Mouse (Mus musculus) right cerebral cortex, postnatal 36 days (tissue): ENCODE measurements around the gene Myl6b.

Experiments used
- DNase-seq, 2 experiments: peaks; one replicate each; pipeline ENCODE4 v3.0.0; 2022; ENCODE audit warnings: low spot score in 2 of 2, mixed read lengths in 1 of 2

Gene Myl6b

GRCm38 (mm10) chr10:128498590-128498989, at the start of gene Myl6b:
Gene Myl6b, minus strand, starts transcription at chr10:128498685.
- peak; percentile 95 to 96 for DNase-seq

DNA sequence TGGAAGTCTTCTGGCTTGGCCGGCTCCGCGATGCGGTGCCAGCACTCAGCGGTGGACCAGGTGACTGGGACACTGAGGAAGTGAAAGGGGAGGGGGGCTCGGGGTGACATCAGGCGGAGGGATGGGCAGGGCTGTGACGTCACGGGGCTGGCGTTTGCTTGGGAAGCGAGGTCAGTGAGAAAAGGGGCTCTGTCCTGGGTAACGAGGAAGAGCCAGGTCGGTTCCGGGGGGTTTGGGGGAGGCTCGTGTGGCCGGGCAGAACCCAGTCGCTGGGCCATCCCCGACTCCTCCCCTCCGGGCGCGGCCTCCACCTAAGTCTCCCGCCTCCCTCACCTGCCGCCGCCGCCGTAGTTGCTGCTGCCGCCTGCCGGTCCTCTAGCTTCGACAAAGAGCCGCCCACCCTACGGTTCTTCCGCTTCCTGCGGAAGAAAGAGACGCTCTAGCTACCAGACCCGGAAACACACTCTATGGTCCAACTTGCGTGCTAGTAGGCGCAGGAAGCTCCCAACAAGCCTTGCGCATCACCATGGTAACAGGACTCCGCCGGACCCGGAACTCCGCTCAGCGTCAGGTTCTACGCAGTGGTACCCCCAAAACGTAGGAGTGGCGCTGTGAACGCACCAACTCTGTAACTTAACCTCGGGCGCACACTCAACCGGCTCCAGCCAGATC, 49.0 kb upstream of the Myl6b start, which contains the start of gene Zc3h10:
TSS of gene Zc3h10 (minus strand) at position 414 of the 672 bp plus-strand sequence.
- DNase-seq = peak; percentile 92 to 97

- no peak for DNase-seq
Measured at GRCm38 (mm10) chr10:128546787-128547186, 48.3 kb upstream of the Myl6b start.

GRCm38 (mm10) chr10:128546361-128546760, 47.9 kb upstream of the Myl6b start:
- no peak for DNase-seq

- no peak for DNase-seq
Measured at GRCm38 (mm10) chr10:128545570-128545898, 47.0 kb upstream of the Myl6b start.

- no peak for DNase-seq
Measured at GRCm38 (mm10) chr10:128544674-128545569, 46.4 kb upstream of the Myl6b start.

GRCm38 (mm10) chr10:128544151-128544657, 45.7 kb upstream of the Myl6b start:
- DNase-seq = no peak

DNA sequence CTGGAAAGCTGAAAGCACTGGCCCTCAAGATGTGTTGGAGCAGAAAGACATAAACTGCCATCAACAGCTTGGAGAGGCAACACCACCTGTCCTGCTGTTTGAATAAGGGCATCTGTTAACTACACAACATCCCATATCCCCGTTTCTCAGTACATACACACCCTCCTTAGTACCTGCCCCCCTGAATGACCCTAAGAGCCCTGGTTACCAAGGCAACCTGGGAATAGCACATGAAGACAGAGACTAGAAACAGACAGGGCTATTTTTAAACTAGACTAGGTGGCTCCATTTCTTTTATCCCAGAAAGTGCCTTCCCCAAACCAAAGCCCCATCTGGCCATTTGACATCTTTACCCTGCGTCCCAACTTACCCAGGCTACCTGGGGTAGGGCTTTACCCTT, 44.6 kb upstream of the Myl6b start:
- DNase-seq = no peak

GRCm38 (mm10) chr10:128538340-128538870, 39.9 kb upstream of the Myl6b start:
- DNase-seq = no peak

GRCm38 (mm10) chr10:128536266-128536940, 37.9 kb upstream of the Myl6b start:
- DNase-seq = peak; percentile 80

DNA sequence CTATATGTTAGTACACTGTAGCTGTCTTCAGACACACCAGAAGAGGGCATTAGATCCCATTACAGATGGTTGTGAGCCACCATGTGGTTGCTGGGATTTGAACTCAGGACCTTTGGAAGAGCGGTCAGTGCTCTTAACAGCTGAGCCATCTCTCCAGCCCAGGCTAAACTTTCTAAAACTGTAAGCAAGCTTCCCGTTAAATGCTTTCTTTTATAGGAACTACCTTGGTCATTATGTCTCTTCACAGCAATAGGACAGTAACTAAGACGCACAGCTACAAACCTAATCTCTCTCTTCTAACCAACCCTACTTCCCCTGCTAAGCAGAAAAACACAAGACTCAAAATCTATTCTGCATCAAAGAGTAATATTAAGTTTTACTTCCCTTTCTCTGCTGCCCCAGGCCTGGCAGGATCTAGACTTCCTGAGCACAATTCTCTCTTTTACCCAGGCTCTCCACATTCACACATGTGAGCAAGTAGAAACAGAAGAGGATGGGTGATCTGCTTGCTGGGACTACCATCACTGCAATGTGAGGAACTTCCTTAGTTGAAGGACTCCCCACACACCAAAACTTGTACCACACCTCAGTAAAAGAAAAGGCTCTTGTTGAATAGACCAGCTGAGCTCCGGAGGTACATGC, 37.3 kb upstream of the Myl6b start:
- no peak for DNase-seq

- DNase-seq = no peak
Measured at GRCm38 (mm10) chr10:128535206-128535605, 36.7 kb upstream of the Myl6b start.

GRCm38 (mm10) chr10:128526366-128527356, 28.2 kb upstream of the Myl6b start:
- no peak for DNase-seq

DNA sequence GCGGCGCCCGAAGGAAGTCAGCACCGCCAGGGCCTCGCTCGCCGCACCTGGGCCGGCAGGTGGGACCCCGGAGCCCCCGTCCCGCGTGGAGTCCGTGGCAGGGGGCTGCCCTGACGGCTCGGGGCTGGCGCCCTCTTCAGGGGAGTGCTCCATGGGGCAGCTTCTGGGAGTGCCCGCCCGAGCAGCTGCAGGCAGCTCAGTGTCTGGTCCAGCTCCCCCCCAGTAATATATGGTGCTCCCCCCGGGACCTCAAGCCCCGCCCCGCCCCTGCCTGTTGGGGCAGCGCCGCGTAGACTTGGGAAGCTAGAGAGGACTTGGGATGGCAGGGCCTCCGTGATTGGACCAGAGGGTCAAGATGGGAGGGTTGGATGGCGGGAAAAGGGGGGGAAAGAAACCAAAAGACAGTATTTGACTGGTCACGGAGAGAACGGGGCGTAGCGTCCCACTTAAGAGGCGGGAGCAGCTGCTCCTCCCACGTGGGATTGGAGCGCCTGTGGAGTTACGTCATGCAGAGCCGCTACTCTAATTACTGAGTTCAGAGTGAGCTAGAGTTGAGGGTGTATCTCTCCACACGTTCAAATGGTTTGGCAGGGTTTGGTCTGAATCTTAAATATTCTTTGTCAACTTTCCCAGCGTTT, 27.3 kb upstream of the Myl6b start, which contains the start of gene Esyt1:
TSS of gene Esyt1 (minus strand) at position 201 of the 638 bp plus-strand sequence.
- peak; percentile 86 to 94 for DNase-seq

DNA sequence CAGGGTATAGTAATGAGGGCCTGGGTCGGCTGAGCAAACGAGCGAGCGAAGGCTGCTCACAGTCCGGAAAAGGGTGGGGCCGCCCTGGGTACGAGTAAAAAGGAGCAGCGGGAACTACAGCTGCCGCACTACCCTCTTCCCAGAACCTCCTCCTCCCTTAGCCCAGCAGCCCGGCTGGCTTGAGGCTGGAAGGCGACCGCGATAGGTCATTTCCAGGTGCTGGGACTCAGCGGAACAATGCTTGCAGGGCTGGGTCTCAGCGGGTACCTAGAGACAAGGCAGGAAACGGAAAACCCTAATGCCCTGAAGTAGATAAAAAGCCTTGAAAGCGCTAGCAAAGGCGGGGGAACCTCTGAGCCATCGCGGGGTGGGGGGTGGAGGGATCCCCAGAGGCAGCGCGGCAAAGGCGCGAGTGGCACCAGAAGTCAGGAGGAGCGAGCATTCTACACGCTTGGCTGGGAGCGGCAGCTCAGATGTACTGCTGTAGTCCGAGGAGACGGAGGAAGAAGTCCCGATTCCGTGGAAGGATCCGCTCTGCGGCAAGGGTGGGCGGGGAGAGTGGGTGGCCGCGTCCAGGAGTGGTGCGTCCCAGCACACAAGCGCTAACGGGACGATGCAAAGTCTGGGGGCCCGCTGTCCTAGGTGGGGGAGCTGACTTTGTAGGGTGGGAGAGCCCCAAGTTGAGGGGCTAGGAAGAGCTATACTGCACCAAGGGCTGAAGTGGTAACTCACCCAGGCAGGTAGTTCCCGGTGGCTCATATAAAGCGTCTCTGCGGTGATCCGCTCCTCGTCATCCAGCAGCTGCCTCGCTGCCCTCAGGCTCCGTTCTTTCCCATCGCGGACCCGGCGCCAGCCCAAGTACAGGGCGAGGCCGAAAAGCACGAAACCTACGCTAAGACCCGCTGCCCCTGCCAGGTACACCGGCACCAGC, 26.5 kb upstream of the Myl6b start:
- peak in 1 of 2 experiments; percentile 15 for DNase-seq

GRCm38 (mm10) chr10:128524111-128524731, 25.7 kb upstream of the Myl6b start:
- no peak for DNase-seq

GRCm38 (mm10) chr10:128522351-128522750, 23.9 kb upstream of the Myl6b start:
- no peak for DNase-seq

DNA sequence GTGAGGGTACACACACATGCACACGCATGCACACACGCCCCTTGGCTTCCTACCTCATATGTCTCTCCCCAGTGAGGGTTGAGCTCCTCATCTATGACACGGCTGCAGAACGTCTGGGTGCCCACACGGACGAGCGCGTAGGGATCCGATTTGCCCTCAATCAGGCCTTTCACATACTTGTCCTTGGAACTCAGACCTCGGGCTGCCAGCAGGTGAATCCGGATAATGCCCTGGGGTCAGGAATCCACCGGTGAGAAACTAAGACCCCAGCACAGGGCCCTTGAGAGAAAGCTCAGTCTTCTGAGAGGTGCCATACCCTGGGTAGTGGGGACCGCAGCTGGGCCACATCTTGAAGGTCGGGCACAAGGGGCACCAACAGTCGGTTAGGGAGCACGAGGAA, 22.1 kb upstream of the Myl6b start:
- no peak for DNase-seq
